Mouse (Mus musculus) c-Kit-positive CD71-positive TER-119-positive erythroid progenitor cells, embryonic 14.5 days (primary cell): ENCODE measurements at regions not wholly inside any gene's neighbourhood (a gene's known extent, or its start where the extent isn't known, plus 50 kb on each side); places are given as distances from the start of the nearest gene placed in this dataset.

ENCODE experiments used
- DNase-seq: peaks from one replicate; pipeline ENCODE4 v3.0.0-alpha.2; 2013; ENCODE audit warnings: low spot score

DNA sequence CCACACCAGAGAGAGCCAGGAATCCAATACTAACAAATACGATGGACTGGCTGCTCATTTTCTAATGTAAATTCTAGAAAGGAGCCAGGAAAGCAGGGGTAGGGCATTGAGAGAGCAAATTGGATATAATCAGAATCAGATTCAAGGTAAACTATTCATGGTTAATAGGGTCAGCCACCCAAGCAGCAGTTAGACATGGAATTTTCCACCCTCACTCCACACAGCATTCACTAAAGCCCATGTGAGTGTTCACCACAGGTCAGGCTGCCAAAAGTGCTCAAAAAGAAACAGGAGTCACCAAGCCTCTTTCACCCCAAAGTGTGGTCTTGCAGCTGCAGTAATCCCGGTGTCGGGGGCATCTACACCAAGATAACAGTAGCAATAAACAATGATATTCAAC, 596.9 kb downstream of the Tox3 start:
- no peak for DNase-seq

DNA sequence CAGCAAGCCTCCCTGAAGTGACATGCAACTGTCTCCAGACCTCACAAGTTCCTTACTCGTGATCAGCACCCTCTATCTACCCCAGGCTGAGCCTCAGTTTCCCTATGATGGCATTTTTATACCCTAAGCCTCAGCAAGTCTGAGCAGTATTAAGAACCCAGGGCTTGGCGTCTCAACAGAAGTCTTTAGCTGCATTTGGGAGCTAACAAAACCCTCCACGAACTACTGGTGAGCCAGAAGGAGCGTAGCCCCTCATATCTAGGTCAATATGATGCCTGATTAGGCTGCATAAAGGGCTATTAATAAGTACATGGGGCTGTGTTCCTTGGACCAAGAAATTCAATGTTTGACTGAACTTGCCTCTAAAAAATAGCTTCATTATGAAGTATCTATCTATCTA, 600.4 kb downstream of the Tox3 start:
- no peak for DNase-seq

DNA sequence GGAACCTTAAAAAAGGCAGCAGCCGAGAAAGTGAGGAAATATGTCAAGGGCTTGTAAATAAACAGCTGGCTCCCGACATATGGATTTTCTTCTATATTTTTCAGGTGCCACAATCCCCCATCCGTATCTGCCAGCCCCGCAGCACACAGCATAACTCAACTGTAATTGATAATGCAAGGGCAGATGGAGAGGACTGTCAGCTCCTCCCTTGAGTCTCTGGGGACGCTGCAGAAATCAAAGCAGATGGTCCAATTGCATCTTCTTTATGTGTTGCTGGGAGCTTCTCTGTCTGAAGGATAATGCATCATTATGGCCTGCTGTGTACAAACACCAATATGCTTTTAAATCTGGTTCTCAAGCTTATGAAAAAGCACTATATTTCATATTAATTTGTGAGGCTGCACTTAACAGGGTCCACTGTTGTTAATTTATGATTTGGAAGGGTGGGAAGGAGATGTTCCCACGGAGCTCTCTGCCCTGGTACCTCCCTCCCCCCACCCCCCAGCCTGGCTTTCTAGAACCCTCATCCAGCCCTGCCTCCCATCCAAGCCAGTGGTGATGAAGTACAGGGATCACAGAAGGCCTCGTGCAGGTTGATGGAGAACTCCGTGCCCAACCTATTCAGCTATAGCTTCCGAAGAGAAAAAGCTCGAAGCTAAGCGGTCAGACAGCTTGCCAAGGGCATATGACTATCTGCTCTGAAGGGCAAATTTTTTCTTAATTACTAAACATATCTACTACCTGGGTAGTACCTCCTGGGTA, 603.7 kb downstream of the Tox3 start:
- DNase-seq: no peak

DNA sequence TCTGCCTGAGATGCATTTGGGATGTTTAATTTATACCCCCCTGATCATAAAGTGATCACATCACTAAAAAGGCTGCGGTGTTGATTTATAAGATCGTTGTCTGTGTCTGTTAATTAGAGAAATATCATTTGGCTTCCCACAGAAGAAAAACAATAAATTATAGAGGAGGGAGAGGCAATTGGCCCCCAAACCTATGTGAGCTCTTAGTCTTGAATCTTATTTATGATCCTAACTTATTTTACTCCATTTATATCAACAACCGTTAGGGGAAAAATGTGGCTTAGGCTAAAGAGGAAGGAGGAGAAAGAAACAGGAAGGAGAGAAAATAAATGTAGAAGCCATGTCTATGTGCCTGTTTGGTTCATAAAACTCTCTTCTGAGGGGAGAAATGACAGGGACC, 609.5 kb downstream of the Tox3 start:
- DNase-seq: no peak

DNA sequence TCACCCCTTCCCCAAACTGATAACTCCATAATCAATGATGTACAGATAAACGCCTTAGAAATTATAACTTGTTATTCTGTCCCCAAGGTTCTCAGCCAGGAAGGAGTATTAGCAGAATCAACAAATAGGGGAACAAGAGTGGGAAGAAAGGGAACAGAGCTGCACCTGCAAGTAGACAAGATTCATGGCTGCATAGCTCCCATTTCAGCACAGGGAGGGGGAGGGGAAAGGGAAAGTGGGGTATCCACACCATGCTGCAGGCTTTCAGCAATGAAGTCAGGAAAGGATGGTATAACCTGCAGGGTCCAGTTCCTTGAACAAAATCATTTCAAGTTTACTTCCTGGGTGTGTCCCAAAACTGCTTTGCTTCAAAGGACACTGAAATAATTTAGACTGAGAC, 610.5 kb downstream of the Tox3 start:
- no peak for DNase-seq

DNA sequence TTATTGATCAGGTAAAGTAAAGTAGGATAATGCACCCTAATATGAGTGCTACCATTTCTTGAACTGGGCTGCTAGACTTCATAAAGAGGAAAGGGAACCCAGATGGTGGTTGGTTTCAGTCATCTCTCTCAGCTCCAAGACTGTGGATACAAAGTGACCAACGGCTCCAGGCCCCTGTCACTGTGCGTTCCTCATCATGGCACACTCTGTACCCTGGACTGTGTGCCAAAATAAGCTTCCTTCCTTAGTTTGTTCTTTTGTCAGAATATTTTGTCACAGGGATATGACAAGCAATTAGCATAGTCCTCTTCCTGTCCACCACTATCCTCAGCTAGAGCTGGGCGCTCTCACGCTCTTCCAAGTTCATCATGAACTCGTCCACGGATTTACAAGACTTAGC, 620.9 kb downstream of the Tox3 start:
- no peak for DNase-seq

DNA sequence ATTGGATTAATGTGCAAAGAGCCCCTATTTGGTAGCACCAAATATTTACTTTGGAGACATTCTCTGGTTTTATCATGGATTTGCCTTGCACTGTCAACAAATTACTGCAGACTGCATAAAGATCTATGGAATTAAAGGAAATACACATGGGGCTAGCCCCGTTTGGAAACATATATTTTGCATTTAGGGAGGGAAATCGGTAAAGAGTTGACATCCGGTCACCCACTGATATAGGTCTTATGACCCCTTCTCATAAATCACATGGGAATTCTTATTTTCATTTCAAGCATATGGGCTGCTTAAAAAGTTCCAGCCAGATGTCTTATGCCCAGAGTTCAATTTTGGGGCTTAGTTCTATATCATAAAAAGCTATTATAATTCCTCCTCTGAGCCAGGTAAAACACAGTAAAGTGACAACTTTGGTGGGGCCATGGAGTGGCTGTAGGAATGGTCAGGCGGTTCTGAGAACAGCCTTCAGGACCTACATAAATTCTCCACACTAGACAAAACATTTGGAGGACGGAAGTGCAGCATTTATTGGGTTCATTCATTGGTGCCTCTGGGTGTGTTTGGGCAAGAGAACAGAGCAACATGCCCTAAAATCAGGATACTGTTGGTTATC, 626.3 kb downstream of the Tox3 start:
- DNase-seq: no peak

DNA sequence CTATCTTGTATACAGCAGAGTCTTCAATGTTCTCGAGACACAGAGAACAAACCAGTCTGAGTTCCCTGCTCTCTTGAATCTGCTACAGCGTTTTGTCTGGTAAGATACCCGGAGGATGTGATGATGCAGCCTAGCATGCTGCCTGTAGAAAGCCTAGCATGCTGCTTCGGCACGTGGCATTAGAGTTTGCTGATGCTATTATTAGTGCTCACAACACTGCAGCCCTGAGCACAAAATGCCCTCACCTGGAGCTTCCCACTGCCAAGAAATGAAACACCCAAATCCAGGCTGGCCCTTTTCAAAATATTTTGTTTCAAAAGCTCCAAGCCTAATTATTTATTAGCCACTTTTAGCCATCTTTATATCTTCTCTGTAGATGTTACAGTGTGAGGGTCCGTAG, 634.3 kb downstream of the Tox3 start:
- no peak for DNase-seq

DNA sequence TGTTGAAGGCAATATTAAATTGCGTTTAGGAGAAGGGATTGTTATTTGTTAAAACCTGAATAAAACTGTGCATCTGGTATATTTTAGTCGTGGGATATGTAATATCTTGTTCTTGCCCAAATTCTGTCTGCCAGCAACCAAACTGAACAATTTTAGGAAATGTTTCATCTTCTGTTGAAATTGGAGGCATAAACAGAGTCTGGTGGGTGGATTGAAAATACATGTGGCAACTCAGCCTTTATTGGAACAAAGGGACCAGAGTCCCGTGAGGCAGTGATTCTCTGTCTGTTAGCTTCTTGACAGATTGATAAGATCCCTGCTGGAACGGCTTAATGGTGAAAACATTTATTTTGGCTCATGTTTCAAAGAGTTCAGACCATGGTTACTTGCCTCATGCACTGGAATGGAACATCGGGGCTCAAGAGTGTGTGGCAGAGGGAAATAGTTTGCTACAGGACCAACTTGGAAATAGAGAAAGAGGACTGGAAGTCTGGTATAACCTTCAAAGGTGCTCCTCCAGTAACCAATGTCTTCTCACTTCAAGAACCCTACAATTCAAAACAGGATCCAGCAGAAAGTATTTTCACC, 640.7 kb downstream of the Tox3 start:
- DNase-seq: no peak

DNA sequence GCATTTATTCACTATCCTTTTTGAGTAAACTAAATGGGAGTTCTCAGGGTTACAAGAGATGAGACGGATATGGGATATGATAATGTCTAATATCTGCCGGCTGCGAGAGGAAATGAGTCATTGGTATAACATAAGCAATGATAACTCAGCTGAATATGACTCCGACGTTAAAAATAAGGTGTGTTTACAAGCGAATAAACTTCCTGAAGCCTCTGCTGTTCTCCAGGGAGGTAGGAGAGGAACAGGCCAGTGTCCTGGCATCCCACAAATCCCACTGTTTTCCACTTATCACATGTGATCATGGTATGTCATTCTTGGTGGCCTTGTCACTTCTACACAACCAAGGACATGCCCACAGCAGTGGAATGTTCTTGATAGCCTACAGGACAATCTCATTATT, 641.7 kb upstream of the Sall1 start:
- DNase-seq: no peak

DNA sequence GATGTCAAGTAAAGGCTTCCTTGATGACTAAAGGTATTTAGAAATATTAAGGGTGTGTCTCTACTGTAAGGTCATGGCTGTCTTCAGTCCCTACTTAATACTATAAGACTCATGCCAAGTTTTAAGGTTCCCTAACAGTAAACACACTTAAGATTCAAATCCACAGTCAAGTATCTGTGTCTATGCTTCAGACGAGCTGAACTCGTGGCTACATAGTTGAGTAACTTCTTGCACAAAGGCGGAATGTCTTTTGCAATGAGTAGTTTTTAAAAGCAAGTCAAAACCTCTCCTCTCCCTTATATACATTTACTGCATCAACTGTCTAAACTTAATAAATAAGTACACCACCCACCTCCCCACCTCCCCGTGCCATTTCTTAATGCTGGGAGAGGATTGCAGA, 637.0 kb upstream of the Sall1 start:
- DNase-seq: no peak

DNA sequence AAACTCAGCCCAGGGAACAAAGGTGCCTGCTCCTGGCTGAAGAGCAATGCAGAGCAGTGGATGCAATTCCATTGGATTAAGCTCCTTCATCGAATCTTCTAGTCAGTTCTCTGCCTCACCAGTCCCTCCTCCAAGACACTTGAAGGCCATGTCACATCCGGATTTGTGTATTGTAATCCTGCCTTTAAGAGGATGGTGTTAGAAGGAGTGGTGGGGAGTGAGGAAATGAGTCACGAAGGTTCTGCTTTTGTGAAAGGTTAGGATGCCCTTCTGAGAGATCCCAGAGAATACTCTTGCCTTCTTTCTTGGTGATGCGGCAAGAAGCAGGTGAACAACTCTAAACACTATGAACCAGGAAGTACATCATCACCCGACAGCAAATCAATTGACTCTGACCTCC, 636.4 kb upstream of the Sall1 start:
- no peak for DNase-seq

DNA sequence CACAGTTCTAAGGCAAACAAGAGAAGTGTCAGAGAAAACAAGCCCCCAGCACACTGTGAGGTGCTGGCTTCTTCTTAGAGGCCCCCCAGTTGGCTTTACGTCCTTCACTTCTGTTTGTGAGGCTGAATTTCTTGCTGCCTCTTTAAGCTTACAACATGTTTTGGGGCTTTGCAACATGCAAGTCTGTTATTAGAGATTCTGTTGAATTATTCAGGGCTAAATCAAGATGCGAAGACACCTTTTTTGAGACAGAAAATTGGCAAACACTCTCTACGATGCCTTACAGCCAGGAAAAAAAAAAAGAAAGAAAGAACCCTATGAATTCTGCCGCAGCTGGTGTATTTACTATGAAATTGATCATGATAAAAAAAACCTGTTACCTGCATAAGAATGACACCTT, 635.6 kb upstream of the Sall1 start:
- no peak for DNase-seq

DNA sequence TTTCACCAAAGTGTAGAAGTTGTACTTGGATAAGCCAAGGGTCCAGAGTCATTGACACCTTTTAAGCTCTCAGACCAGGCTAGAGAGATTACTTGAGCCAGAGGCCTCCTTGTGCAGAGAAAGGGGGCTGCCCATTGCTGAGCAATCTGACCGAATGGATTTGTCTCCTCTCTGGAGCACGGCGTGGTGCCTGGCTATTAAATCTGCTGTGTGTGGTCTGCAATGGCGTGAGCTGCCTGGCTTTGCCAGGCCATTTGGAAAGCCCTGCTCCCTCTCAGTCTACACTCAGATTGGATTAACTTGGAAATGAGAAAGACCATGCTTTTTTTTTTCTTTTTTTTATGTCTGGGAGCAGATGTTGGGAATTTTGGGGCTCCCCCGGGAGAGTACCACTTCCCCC, 633.3 kb upstream of the Sall1 start:
- DNase-seq: no peak

DNA sequence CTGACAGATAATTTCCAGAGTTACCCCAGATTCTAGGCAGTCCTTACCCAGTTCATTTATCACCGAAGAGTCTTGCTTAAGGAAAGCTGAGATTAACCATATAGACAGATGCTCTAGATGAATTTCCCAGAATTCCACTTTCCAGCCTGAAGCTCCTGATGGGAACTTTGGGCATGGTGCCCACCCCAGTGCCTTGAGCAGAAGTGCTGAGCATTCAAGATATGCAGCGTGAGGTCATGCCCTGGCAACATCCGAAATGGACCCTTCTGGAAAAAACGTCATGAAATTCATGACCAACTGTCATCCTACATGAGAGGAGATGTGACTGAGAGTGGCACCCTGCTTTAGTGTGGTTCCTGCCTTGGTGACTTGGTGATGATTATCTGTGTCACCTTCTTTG, 629.9 kb upstream of the Sall1 start:
- no peak for DNase-seq

DNA sequence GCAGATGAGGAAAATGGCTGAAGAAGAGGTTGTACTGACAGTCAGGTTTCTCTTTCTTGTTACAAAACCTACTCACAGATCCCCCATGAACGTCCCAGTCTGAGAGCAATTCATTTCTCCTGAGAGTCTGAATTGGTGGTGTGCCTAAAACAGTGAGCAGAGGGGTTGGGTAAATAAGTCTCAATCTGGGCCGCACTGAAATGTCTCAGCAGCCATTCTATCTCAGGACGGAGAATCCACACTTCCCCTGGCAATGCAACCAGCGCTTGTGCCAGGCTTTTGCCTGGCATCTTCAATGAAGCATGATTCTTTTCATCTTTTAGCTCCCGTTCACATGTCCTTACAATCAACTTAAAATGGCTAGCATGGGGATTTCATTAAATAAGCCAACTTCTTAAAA, 628.7 kb upstream of the Sall1 start:
- no peak for DNase-seq

DNA sequence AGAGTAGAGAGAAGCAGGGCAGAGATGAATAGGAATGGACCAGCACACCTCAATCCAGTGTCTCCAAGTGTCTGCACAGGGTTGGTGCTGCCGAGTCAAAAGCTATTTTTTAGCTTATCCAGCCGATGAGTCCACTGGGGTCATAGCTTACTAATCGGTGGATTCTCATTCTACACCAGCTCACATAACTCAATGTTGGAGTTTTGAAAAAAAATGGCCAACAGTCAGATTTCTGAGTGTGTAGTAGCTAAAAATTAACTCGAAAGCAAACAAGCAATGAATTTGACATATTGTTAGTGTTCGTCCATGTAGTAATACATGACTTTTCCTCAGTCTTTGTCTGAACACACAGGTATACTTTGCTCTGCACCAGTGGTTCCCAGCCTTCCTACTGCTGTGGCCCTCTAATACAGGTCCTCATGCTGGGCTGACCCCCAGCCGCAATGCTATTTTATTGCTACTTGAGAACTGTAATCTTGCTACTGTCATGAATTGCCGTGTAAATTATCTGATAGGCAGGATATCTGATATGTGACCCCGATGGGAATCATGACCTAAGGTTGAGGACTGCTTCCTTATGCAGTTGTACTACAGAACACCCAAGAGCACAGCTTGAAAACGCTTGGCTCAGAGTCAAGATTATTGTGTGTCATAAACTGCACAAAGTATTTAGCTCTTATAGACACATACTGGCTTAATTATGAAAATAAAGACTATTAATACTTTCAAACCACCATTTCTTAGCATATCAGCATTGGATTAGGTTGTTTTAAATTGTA, 621.1 kb upstream of the Sall1 start:
- no peak for DNase-seq

DNA sequence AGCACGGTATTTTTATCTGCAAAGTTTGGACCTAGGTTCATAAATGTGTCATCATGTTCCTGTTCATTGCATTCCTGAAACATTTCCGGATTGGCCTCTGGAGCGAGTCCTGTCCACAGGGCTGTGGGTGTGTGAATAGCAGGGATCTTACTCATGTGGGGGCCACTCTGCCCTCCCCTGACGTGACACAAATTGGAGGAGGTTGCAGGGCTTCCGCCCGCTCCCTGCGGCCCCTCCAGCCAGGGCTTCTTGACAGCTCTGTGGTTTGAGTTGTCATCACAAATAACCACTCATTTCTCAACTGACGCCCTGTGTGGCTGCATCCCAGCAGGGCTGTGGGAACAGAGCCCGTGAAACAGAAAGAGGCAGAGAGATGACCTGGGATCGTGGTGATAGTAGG, 619.9 kb upstream of the Sall1 start:
- peak; percentile 3 for DNase-seq

DNA sequence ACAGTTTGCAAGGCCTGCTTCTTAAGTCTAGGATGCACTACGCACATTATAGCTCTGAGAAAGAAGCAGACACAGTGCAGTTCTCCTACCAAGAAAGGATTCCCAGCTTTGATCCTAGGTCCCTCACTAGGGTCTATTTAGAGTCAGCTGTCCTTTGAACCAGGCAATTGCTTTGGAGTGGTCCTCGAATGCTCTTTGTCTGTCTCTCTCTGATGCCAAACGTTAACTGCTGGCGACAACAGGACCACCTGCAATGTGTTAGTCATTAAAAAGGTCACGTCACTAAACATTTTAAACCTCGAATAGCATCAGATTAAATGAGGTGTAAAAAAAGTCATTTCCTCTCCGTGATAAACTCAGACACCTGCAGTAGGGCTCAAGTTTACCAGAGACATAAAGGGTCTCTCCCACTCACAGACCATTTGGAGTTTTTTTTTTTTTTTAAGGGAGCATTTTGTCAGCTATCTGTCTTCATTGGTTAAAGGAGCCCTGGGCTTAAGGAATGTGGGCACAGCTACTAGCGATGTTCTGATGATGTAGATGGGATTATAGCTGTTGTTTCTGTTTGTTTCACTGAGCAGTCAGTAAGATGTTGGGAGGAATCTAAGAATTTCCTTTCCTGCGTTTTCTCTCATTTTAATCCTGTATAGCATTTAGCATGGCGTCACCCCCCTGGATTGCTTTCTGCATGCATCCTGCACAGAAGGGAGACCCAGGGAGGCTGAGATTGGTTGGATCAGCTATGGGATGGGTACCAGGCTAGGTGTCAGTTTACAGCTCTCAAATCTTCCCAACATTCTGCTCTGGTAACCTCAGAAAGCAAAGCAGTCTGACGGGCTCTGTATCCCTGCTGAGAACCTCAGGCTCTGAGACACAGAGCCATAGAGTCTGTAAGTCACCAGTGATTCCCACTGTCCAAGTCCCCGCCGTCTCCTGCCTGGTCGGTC, 615.3 kb upstream of the Sall1 start:
- no peak for DNase-seq

DNA sequence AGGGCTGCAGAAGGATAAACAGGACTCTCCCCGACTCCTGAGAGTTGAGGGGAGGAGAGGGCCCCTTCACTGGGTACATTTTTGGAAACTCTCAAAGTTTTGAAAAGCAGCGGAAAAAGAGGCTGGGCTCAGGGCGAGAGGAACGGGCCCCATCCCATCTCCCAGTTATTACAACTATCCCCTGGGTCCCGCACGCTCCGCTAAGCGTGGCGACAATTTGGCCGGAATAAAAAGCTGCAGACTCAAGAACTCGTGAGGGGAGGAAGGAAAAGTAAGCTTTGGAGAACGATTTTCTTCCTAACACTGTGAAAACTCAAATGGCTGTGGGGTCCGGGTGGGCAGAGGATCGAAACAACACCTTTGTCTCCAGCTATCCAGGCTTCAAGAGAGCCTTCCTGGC, 611.4 kb upstream of the Sall1 start:
- no peak for DNase-seq

DNA sequence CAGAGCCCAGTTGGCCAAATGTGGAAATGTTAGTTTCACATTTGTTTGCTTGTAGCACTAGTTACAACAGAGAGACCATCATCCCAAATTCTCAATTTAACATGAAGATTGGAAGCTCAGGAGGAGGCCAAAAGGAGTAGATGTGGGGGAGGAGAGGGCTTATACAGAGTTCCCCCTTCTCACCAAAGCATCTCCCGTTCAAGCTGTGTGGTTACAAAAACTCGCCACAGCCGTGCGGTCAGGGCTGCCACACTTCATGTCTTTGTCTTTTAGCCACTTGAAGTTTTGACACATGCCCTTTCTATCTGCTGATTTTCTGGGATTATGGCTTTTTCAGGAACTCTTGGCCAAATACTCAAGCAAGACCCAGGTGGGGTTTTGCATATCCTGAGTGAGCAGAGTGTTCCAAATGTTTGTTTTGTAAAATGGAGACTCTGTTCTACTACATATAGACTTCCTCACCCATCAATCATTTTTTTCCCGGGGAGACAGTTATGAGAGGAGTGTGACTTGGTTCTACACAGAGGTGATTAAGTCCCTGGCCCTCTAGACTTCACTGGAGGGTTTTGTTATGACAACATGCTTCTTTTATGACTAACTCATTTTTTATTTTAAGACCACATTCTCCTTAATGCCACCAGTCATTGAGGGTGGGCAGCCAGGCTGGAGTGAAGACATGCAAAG, 605.4 kb upstream of the Sall1 start:
- DNase-seq: no peak
